Mouse (Mus musculus) heart, postnatal 14 days (tissue): Measurements from ENCODE around the gene Spef1. TPM values are rescaled to one million over a fixed set of nuclear protein-coding genes. Genes with fewer than 3 reads are reported as not detected.

Source experiments
- DNase-seq, 2 experiments: peaks; one replicate each; pipeline ENCODE4 v3.0.0; 2021 to 2022
- intact Hi-C: fragments of 180-260 bp; cut with DNase I; formaldehyde crosslinking; loops from one replicate; pipeline ENCODE4 v1.15.1; 2025
- total RNA-seq, 2 experiments: library from RNA; stranded (reverse); gene quantifications; 2 replicates each; pipeline ENCODE4 v1.2.3; 2021

Spef1 gene
- total RNA-seq, 2 experiments from 2014 or later = 7.6 to 8.3 TPM

DNA sequence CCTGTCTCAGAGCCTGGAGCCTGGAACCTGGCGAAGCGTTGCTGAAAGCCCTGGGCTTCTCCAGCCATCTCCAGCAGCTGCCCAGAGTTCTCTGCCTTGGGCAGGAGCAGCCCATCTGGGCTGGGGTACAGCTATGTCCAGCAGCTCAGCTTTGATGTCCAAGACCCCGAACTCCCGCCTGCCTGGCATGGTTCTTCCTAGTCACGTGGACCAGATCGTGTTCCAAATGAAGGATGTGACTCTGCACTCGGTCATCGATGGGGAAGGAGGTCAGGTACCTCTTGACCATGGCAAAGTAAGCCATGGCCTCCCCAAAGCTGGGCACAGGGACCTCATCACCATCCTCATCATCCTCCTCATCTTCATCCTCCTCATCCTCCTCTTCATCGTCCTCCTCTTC, 9.2 kb downstream of the Spef1 start:
- intact Hi-C loops = loop anchor here (2.0 kb wide), 1 partner anchor 77 kb away; no protein-coding TSS in a partner anchor
- DNase-seq = no peak

GRCm38 (mm10) chr2:131176491-131176890, 10.6 kb downstream of the Spef1 start:
- intact Hi-C loops = no loop called here
- no peak for DNase-seq

GRCm38 (mm10) chr2:131175945-131176309, 11.2 kb downstream of the Spef1 start:
- DNase-seq = no peak
- intact Hi-C loops = no loop called here

DNA sequence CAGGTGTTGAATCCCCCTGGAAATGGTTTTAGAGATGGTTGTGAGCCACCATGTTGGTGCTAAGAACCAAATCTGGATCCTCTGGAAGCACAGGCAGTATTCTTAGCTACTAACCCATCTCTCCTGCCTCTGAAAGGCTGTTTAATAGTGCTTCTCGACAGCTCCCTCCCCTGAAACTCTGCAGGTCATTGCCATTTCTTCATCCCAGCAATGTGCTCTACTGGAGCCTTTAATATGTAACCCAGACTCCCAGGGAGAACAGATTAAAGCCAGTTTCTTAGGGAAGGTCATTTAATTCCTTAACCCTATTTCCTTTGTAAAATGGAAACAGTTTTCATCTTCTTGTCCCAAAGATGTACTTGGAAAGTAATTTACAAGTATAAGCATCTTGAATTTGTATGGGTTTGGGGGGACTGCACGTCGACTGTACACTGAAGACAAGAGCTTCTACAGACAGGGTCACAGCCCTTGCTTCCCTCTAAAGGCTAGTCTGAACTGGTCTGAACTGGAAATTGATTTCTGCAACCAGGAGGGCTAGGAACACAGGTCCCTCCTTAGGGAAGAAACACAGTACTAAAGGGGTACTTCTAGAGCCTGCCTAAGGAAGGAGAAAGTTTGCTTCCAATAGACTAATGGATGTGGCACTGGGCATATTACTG, 11.7 kb downstream of the Spef1 start:
- intact Hi-C loops = no loop called here
- DNase-seq = no peak

DNA sequence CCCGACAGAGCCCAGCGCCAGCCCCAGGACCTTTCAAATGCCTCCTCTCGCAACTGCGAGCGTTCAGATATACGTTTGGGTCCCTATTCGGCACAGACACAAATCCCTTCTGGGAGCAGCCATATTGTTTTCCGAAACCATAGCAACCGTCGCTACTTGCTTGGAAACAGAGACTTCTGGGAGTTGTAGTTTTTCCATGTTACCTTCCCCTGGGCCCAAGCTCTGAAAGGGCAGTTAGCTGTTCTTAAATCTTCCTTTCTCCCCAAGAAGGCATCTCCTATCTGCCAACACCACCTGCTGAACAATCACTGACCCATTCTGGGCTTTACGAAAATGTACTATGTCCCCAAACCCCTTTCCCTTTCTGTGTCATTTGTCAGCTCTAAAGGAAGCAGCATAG, 12.4 kb downstream of the Spef1 start:
- intact Hi-C loops = no loop called here
- DNase-seq = peak in 1 of 2 experiments; percentile 61

- intact Hi-C loops = no loop called here
- DNase-seq = no peak
Measured at GRCm38 (mm10) chr2:131172322-131172721, 14.8 kb downstream of the Spef1 start.

DNA sequence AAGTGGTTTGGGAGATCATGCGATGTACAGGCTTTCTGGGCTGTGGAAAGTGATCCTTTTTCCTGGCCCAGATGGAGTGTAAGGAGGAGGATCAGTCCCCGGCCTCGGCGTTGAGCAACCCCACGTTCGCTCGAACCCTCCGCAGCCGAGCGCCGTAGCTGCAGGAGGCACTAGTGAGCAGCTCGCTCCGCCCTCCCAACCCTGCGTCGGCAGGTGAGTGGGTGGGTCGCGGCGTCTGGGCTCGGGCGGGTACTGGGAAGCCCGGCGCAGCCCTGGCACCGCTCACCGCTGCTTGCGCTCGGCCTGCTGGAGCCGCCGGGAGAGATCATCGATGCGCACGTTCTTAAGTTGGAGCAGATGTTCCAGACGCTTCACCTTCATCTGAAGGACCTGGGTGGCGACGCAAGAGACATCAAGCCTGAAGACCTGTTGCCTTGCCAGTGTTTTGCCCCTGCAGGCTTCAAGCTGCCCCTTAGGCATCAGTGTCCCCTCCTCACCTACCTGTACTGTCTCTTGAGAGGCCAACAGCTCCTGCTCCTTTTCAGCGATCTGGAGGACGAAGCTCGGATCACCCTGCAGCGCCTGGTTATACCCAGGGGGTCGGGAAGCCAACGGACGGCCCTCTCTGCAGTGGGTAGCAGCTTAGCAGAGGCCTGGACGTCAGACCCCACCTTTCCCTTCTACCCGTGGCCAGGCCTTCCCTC, 15.5 kb downstream of the Spef1 start:
- intact Hi-C loops = no loop called here
- peak; percentile 68 to 72 for DNase-seq

DNA sequence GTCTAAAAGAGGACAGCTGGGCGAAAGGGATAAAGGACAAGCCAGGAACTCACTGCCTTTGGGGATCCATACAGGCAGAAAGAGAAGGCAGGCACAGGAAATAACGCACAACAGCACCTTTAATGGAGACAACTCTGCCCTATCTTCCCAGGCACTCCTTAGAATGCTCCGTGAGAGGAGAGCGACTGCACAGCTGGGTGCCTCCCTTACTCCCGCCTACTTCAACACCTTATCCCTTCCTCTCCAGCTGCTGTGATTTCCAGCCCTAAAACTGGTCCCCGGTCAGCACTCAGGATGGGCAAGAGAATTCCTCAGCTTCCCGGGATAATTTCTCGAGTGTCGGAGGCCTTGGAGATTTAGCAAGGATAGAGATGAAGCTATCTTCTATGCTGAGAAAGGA, 16.1 kb downstream of the Spef1 start:
- no peak for DNase-seq
- intact Hi-C loops = no loop called here

DNA sequence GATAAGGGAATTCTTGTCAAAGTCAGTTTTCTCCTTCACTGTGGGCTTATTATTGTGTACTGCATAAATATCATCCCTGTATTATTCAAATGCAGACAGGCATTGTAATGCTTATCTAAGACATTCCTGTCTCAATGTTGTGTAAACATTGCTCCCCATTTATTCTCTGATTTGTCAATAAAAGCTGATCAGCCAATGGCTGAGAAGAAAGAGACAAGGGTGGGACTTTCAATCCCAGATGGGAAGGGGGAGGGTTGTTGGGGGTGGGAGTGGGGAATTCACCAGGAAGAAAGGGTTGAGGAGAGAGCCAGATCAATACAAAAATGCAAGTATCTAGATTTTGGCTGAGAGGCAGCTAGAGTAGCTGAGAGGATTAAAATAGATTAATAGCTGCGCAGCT, 18.2 kb downstream of the Spef1 start:
- intact Hi-C loops = no loop called here
- DNase-seq = no peak

GRCm38 (mm10) chr2:131167984-131168383, 19.1 kb downstream of the Spef1 start:
- intact Hi-C loops = no loop called here
- DNase-seq = no peak

DNA sequence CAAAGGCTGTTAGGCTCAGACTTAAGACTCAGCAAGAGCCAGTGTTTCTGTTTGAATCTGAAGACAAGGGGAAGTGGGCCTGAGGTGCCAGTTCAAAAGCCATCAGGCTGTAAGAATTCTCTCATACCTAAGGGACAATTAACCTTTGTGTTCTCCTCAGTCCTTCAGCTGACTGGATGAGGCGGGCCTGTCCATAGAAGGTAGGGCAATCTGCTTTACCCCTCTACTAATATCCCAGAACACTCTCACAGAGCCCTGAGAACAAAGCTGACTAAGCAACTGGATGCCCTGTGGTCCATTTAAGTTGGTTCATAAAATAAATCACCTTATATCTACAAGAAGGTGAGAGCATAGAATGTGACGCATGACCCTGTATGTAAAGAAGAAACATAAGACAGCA, 20.9 kb downstream of the Spef1 start:
- DNase-seq = no peak
- intact Hi-C loops = no loop called here

GRCm38 (mm10) chr2:131163924-131164323, 23.2 kb downstream of the Spef1 start:
- no peak for DNase-seq
- intact Hi-C loops = loop anchor here (5.0 kb wide), 1 partner anchor 253 kb away; no protein-coding TSS in a partner anchor

GRCm38 (mm10) chr2:131160671-131161111, 26.4 kb downstream of the Spef1 start:
- no peak for DNase-seq
- intact Hi-C loops = loop anchor here (1.0 to 5.0 kb wide), 2 partner anchors 66 to 257 kb away; no protein-coding TSS in a partner anchor

DNA sequence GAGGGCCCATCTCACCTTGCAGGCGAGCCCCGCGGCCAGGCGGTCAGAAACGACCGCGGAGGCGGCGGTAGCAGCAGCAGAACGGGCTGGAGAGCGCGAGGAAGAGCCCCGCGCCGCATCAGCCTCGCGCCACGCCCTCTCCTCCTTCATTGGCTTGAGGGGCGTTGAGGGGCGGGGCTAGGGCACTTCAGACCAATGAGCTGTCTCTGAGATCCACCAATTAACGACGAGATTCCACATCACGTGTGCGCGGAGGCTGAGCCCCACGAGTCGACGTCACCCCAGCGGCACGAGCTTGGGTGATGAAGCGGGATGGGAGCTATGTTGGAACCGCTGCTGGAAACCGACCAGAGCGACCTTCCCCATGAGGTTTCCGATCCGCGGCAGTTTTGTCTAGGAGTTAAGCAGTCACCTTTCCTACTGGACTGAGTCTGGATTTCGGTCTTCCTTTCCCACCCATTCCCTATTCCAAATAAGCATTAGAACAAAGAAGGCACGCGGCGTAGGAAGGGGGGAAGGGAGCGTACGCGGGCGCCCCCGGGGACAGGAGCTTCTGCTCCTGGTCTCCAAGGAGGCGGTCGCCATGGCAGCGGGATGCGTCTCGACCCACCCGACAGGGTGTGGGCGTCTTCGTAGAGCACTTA, 27.0 kb downstream of the Spef1 start, which contains the start of gene 1700037H04Rik:
Gene 1700037H04Rik, minus strand, starts transcription at position 144 of the 644 bp plus-strand sequence.
- intact Hi-C loops = loop anchor here (1.0 to 5.0 kb wide), 2 partner anchors 66 to 257 kb away; no protein-coding TSS in a partner anchor
- peak; percentile 96 for DNase-seq

DNA sequence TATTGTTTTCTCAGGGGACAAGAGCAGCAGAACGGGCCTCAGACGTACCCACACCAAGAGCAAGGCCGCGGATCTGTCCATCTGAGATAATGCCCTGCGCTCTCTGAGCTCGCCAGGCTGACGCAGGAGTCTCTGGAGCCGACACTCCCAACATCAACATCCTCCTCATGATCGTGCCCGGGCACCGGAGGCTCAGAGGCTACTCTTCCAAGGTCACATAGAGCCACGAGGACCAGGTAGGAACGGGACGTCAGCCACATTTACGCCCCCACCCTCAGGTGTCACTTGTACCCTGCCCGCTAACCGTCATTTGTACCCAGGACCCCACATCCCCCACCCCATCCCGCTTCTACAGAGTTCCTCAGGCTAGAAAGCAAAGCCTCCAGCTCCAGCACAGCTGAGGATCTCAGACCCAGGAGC, 27.6 kb downstream of the Spef1 start:
- intact Hi-C loops = no loop called here
- DNase-seq = no peak

DNA sequence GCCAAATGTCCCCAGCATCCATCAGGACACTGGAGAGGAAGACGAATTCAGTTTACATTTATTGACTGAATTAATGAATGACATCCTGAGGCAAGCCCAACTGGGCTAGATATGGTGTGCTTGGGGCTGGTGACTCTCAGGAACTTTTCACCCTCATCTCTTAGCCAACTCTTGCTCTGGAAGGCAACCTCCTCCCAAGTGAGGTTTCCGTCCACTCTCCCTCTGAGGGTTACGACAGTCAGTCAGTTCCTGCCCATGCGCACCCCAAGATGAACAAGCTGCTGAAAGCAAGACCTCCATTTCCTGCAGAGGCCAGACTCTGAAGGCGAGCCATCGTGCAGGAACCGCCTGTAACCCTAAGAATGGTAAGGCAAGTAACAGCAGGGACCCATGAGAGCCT, 30.1 kb downstream of the Spef1 start:
- intact Hi-C loops = no loop called here
- no peak for DNase-seq

DNA sequence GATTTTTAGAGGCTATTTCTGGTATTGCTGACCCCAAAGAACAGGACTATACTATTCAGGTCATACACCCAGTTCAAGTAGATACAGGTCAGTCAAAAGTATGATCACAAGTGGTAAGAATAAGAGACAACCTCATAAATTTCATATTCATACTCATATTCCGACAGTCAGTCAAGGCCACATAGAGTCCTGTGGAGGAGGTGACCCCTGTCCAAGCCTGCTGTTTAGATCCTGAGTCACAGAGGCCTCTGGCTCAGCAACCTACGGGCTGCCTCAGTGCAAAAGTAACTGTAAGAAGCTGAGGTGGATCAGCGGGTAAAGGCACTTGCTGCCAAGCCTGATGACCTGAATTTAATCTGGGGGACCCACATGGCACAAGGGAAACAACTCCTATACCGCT, 33.0 kb downstream of the Spef1 start:
- intact Hi-C loops = no loop called here
- no peak for DNase-seq

DNA sequence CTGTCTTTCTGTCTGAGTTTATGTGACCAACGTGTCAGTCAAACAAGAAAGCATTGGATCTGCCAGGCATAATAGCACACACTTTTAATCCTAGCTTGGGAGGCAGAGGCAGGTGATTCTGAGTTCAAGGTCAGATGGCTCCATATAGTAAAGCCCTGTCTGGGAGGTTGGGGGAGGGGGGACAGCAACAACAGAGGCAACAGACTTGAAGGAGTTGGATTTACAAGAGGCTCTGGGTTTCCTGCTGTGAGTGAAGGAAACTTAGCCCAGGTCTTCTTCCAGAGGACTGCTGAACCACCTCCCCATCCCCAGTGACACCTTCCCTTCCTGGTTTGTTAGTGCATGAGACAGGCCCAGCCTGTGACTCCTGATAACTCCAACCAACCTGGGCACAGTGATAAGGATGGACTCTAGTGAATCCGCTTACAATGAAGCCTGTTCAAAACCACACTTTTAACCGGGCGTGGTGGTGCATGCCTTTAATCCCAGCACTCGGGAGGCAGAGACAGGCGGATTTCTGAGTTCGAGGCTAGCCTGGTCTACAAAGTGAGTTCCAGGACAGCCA, 34.8 kb downstream of the Spef1 start:
- intact Hi-C loops = no loop called here

DNA sequence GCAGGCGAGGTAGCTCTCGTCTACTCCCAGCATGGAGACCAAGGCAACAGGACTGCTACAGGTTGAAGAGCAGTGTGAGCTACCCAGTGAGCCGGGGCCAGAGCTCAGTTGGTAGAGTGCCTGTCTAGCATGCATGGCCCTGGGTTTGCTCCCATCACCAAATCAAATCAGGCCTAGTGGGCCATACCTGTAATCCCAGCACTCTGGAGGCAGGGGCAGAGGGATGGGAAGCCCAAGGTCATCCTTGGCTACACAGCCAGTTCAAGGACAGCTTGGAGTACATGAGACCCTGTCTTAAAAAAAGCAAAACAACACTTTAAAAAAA, 37.9 kb downstream of the Spef1 start:
- DNase-seq = no peak
- intact Hi-C loops = no loop called here

More for the DNA sequence above, 34.8 kb downstream of the Spef1 start:
- DNase-seq = no peak

DNA sequence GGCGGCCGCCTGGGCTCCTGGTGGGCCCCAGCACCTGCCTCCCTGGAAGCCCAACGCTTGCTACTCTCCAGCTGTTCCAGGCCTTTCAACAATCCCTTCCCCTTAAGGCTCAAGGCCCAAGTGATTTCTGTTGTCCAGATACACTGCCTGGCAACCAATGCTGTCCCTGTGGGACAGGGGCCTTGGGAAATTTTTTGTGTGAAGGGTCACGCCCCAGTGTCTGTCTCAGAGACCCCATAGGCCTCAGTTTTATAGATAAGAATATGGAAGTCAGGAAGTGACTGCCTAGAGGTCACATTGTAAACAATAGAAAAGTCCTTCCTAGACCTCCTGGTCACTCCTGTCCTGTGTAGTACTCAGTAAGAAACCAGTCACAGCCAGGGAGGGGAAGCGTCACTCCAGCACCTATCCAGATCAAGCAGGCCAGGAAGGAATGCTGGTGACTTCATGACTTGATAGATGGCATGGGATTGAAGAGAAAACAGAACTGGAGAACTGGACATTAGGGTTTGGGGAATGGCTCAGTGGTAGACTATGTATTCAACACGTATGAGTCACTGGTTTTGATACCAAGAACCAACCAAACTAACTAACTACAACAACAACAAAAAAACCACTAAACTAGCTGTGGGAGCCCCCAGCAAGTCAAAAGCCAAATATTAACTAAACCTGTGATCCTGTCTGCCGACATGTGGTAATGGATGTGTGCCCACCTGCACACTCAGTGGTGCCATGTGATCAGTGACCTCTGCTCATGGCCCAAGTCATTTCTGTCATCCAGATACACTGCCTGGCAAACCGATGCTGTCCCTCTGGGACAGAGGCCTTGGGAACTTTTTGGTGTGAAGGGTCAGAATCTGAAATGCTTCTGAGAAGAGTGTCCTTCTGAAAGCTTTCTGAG, 38.5 kb downstream of the Spef1 start:
- intact Hi-C loops = no loop called here
- no peak for DNase-seq
